Mouse (Mus musculus): ENCODE results near the gene Olfr1062.

DNA sequence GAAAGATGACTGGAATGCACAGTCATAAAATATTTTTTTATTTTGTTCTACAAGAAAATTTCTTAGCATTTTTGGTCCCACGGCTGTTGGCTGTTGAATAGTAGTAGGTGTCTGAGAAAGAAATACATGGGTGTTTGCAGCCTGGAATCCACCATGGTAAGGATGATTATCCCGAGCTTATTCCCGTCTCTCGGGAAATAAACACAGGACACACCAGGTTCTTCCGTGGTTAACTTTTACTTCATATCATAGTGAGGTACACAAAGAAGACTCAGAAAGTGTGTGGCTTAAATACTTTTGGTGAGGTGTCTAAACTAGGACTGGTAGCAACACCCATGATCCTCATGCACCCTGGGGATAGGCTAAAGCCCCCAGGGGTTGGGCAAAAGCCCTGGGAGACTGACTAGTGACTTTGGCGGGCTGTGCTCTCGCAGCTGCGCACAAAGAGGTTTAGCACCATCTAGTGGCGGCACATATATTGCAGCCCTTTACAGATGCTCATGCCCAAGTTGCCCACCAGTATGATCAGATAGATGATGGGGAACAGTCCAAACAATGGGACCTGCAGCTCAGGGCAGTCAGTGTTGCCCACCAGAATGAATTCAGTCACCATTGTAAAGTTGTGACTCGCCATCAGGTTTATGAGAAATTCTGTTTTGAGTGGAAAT lies 38.0 kb upstream of the Olfr1062 start:
- peak; percentile 66 for TF ChIP-seq CTCF (conservative IDR thresholded peaks at IDR 0.05; ENCODE audit: low read length)
- no peak for TF ChIP-seq POU5F1 (IDR thresholded peaks at IDR 0.05; ENCODE audit: borderline replicate concordance, low read length)

Measured in E14TG2a.4 (cell line).